Mouse (Mus musculus) hindbrain, embryonic 15.5 days (tissue): ENCODE data around the gene Serpina3g. TPM values are rescaled to one million over a fixed set of nuclear protein-coding genes. Genes with fewer than 3 reads are reported as not detected.

Source experiments
- ATAC-seq: fragments of 200-750 bp; cut with Nextera tagmentation; 2 replicates; pipeline ENCODE4 v1.8.0; 2017; ENCODE audit warnings: low read depth, moderate number of reproducible peaks, moderate TSS enrichment; ENCODE audit not compliant: low FRiP score
- H3K27ac ChIP-seq: fragments of 300-500 bp; sonication (generic); replicated peaks from 2 replicates; pipeline ENCODE4 v1.5.1; 2015; ENCODE audit warnings: mild to moderate bottlenecking, inconsistent platforms
- H3K27me3 ChIP-seq: fragments of 300-500 bp; sonication (generic); 2 replicates; pipeline ENCODE4 v1.6.1; 2015; ENCODE audit warnings: control low read depth, inconsistent platforms
- H3K36me3 ChIP-seq: fragments of 300-500 bp; sonication (generic); 2 replicates; pipeline ENCODE4 v1.6.1; 2015; ENCODE audit warnings: control low read depth, inconsistent platforms
- H3K4me1 ChIP-seq: fragments of 300-500 bp; sonication (generic); replicated peaks from 2 replicates; pipeline ENCODE4 v1.6.1; 2015; ENCODE audit warnings: control low read depth, inconsistent platforms
- H3K4me2 ChIP-seq: fragments of 300-500 bp; sonication (generic); 2 replicates; pipeline ENCODE4 v1.6.1; 2015; ENCODE audit warnings: moderate library complexity, mild to moderate bottlenecking, inconsistent platforms
- H3K4me3 ChIP-seq: fragments of 300-500 bp; sonication (generic); 2 replicates; pipeline ENCODE4 v1.5.1; 2015; ENCODE audit warnings: mild to moderate bottlenecking, inconsistent platforms
- H3K9ac ChIP-seq: fragments of 300-500 bp; sonication (generic); 2 replicates; pipeline ENCODE4 v1.6.1; 2015; ENCODE audit warnings: inconsistent platforms
- H3K9me3 ChIP-seq: fragments of 300-500 bp; sonication (generic); 2 replicates; pipeline ENCODE4 v1.6.1; 2016; ENCODE audit warnings: control low read depth, inconsistent platforms
- WGBS: fragments of 180-500 bp; shearing (Covaris S2); methylation state at CpG from one replicate; pipeline ENCODE4 v1.1.7; 2015; 5-methylcytosine and 5-hydroxymethylcytosine counted together
- polyA plus RNA-seq: library from polyadenylated mRNA; unstranded; fragments of >200 nt; fragmentation: Nextera tagmentation; extraction: Ambion mirVana; gene quantifications from 2 replicates; pipeline ENCODE4 v1.2.1, GENCODE M21; 2015

Serpina3g gene
- polyA plus RNA-seq, 1 experiment from 2014 or later, result 0.88 TPM

GRCm38 (mm10) chr12:104289872-104290271 is 53.8 kb downstream of the Serpina3g start:
- Histone ChIP-seq H3K9ac (no peak overlapping the region), H3K27me3 (no peaks in the 10 kb centered on the region), H3K4me1 (no peaks in the 10 kb centered on the region), H3K9me3 (no peaks in the 10 kb centered on the region), H3K36me3 (no peaks in the 10 kb centered on the region), H3K4me2 (no peak overlapping the region), H3K27ac (no peak overlapping the region), H3K4me3 (no peak overlapping the region)
- no peak for ATAC-seq
- WGBS, result 68% methylated on average over 4 of the region's 4 CpGs

Other genes with a start within 250 kb of the Serpina3g start
- not detected in 2 replicates for gene Serpina11, start 246.3 kb upstream of the Serpina3g start, polyA plus RNA-seq
- gene Serpina9, start 222.5 kb upstream of the Serpina3g start, polyA plus RNA-seq, result 0.18 and 0.32 TPM in 2 replicates
- gene Serpina12, start 191.8 kb upstream of the Serpina3g start, polyA plus RNA-seq, result not detected in 2 replicates
- gene Serpina5, start 135.1 kb upstream of the Serpina3g start, polyA plus RNA-seq, result not detected in 2 replicates
- not detected in 2 replicates for gene Serpina3a, start 123.5 kb upstream of the Serpina3g start, polyA plus RNA-seq
- not detected in 2 replicates for gene Serpina3b, start 108.2 kb upstream of the Serpina3g start, polyA plus RNA-seq
- not detected in 2 replicates for gene Serpina3c, start 82.4 kb upstream of the Serpina3g start, polyA plus RNA-seq
- 0.10 and 0.12 TPM in 2 replicates for gene Serpina3f, start 21.7 kb upstream of the Serpina3g start, polyA plus RNA-seq
- not detected in 2 replicates for gene Serpina3i, start 26.9 kb downstream of the Serpina3g start, polyA plus RNA-seq
- not detected in 2 replicates for gene Serpina3j, start 78.3 kb downstream of the Serpina3g start, polyA plus RNA-seq
- not detected in 2 replicates for gene Serpina3k, start 102.2 kb downstream of the Serpina3g start, polyA plus RNA-seq
- not detected in 2 replicates for gene Serpina3m, start 102.2 kb downstream of the Serpina3g start, polyA plus RNA-seq
- gene Serpina3n, start 170.5 kb downstream of the Serpina3g start, polyA plus RNA-seq, result 1.7 TPM in 2 replicates
- 0.16 and 0.21 TPM in 2 replicates for gene Gsc, start 237.1 kb downstream of the Serpina3g start, polyA plus RNA-seq